19 mouse cellular contexts compared by ENCODE assay signal in the genomic region with DNA sequence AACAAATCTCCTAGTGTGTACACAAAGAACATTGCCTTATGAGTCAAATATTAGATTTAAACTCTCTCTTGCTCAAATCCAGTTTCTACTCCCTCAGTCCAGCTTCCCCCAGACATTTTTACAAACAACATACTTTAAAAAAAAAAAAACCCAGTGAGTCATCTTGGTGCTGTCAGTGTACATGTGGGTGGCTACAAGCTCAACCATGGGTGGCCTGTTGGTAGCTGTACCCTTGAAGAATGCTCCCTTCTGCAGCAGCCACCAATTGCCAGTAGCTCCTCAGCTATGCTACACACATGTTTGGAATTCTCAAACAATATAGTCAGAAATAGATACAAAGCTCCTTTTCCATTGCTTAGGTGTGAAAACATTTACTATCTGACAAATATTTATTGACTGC.
"Had no signal": no experiment of that assay in that cellular context is flagged by ENCODE, and none has a peak within 500 bp of the region (broad histone marks: within the 10 kb centered on the region; RNA-seq: fewer than 3 reads in every experiment).

No protein-coding gene starts in this region.

- H3K4me2 ChIP-seq: kidney, embryonic 15.5 days; limb, embryonic 15.5 days; liver, embryonic 13.5 days; lung, embryonic 15.5 days; midbrain, embryonic 11.5 days; midbrain, embryonic 15.5 days; neural tube, embryonic 13.5 days had no signal

- H3K4me1 ChIP-seq: kidney, embryonic 15.5 days; limb, embryonic 15.5 days; liver, embryonic 13.5 days; lung, embryonic 15.5 days; megakaryocyte, embryonic 14.5 days; midbrain, embryonic 15.5 days; neural tube, embryonic 13.5 days had no signal

- H3K27me3 ChIP-seq: kidney, embryonic 15.5 days; limb, embryonic 15.5 days; liver, embryonic 13.5 days; lung, embryonic 15.5 days; megakaryocyte, embryonic 14.5 days; midbrain, embryonic 15.5 days; neural tube, embryonic 13.5 days had no signal

- H3K9ac ChIP-seq: kidney, embryonic 15.5 days; limb, embryonic 15.5 days; liver, embryonic 13.5 days; liver, postnatal 0 days; lung, embryonic 15.5 days; midbrain, embryonic 15.5 days; neural tube, embryonic 13.5 days had no signal

- H3K36me3 ChIP-seq: kidney, embryonic 15.5 days; limb, embryonic 15.5 days; liver, embryonic 13.5 days; lung, embryonic 15.5 days; midbrain, embryonic 15.5 days; neural tube, embryonic 13.5 days had no signal

- DNase-seq: kidney, adult 2 months; kidney, postnatal 14 days; liver, embryonic 13.5 days; liver, postnatal 0 days; lung, postnatal 14 days; retina, postnatal 1 day; right cerebral cortex, postnatal 4 days; spleen, adult 18-20 months; thymus, postnatal 36 days had no signal

- H3K27ac ChIP-seq: kidney, embryonic 15.5 days; left cerebral cortex, adult 2 months; limb, embryonic 15.5 days; liver, embryonic 13.5 days; lung, embryonic 15.5 days; macrophage; midbrain, embryonic 15.5 days; neural tube, embryonic 13.5 days had no signal

- H3K9me3 ChIP-seq: kidney, embryonic 15.5 days; limb, embryonic 15.5 days; liver, embryonic 13.5 days; lung, embryonic 15.5 days; megakaryocyte, embryonic 14.5 days; midbrain, embryonic 15.5 days; neural tube, embryonic 13.5 days had no signal

- ATAC-seq: intestine, embryonic 16.5 days; liver, postnatal 0 days; midbrain, embryonic 15.5 days had no signal

- H3K4me3 ChIP-seq: kidney, embryonic 15.5 days; left cerebral cortex, adult 2 months; limb, embryonic 15.5 days; liver, embryonic 13.5 days; lung, embryonic 15.5 days; megakaryocyte, embryonic 14.5 days; midbrain, embryonic 15.5 days; neural tube, embryonic 13.5 days had no signal
